Mouse (Mus musculus) lung, embryonic 15.5 days (tissue): ENCODE results near the gene Llgl2. TPM values are rescaled to one million over a fixed set of nuclear protein-coding genes. Genes with fewer than 3 reads are reported as not detected.
A peak's percentile ranks its signal among the peaks of the same experiment; 100 is the strongest.

Source experiments
- ATAC-seq: fragments of 200-750 bp; cut with Nextera tagmentation; 2 replicates; pipeline ENCODE4 v1.8.0; 2017; ENCODE audit warnings: moderate number of reproducible peaks, borderline replicate concordance; ENCODE audit not compliant: low FRiP score, low TSS enrichment; ENCODE audit errors: extremely low read depth
- H3K27ac ChIP-seq: fragments of 300-500 bp; sonication (generic); 2 replicates; pipeline ENCODE4 v1.5.1; 2015; ENCODE audit warnings: moderate library complexity, mild to moderate bottlenecking, inconsistent platforms
- H3K27me3 ChIP-seq: fragments of 300-500 bp; sonication (generic); 2 replicates; pipeline ENCODE4 v1.6.1; 2015; ENCODE audit warnings: inconsistent platforms
- H3K36me3 ChIP-seq: fragments of 300-500 bp; sonication (generic); 2 replicates; pipeline ENCODE4 v1.6.1; 2015; ENCODE audit warnings: inconsistent platforms
- H3K4me1 ChIP-seq: fragments of 300-500 bp; sonication (generic); 2 replicates; pipeline ENCODE4 v1.6.1; 2015; ENCODE audit warnings: inconsistent platforms
- H3K4me2 ChIP-seq: fragments of 300-500 bp; sonication (generic); 2 replicates; pipeline ENCODE4 v1.6.1; 2015; ENCODE audit warnings: inconsistent platforms, mild to moderate bottlenecking, moderate library complexity
- H3K4me3 ChIP-seq: fragments of 300-500 bp; sonication (generic); 2 replicates; pipeline ENCODE4 v1.5.1; 2015; ENCODE audit warnings: mild to moderate bottlenecking, inconsistent platforms
- H3K9ac ChIP-seq: fragments of 300-500 bp; sonication (generic); 2 replicates; pipeline ENCODE4 v1.6.1; 2015; ENCODE audit warnings: inconsistent platforms
- H3K9me3 ChIP-seq: fragments of 300-500 bp; sonication (generic); 2 replicates; pipeline ENCODE4 v1.6.1; 2016; ENCODE audit warnings: inconsistent platforms
- WGBS: fragments of 180-500 bp; shearing (Covaris S2); methylation state at CpG from one replicate; pipeline ENCODE4 v1.1.7; 2015; 5-methylcytosine and 5-hydroxymethylcytosine counted together
- microRNA-seq: library from miRNA; unstranded; fragments of <30 nt; microRNA quantifications from one replicate; pipeline ENCODE4, GENCODE M21; 2016
- polyA plus RNA-seq: library from polyadenylated mRNA; unstranded; fragments of >200 nt; fragmentation: Nextera tagmentation; extraction: Ambion mirVana; gene quantifications from 2 replicates; pipeline ENCODE4 v1.2.1, GENCODE M21; 2015

Gene Llgl2
- polyA plus RNA-seq, 1 experiment from 2014 or later, result 40.1 TPM

GRCm38 (mm10) chr11:115902177-115902576 lies 78.3 kb downstream of the Llgl2 start:
- H3K27me3 ChIP-seq, result no peaks in the 10 kb centered on the region
- H3K36me3 ChIP-seq, result no peaks in the 10 kb centered on the region
- H3K4me1 ChIP-seq, result peaks cover 76% of the 10 kb centered on the region
- no peak overlapping the region for H3K4me3 ChIP-seq
- 79% methylated on average over 5 of the region's 5 CpGs for whole genome bisulfite sequencing
- H3K9ac ChIP-seq, result no peak overlapping the region
- no peaks in the 10 kb centered on the region for H3K9me3 ChIP-seq
- H3K27ac ChIP-seq, result peak overlapping the region; percentile 70
- no peak overlapping the region for H3K4me2 ChIP-seq
- no peak for ATAC-seq

DNA sequence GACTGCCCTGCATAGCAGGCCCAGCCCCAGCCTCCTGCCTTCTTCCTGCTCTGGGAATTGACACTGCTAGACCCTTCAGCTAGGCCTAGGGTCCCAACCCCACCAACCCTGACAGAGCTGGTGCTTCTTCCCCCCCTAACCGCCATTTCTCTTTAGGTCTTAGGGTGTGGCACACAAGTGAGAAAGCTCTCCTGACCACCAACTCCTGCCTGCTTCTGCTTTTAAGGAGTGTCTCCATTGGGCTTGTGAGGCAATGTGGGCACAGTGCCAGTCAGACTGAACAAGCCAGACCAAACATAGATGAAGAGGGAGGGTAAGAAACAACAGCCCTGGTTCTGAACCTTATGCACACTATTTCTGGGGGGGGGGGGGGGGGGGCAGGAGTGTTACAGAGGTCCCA lies 79.0 kb downstream of the Llgl2 start:
- ATAC-seq, result no peak
- Histone ChIP-seq H3K4me2 (peak overlapping the region; percentile 0; the same call in 1 of the 2 replicates), H3K4me3 (no peak overlapping the region), H3K36me3 (no peaks in the 10 kb centered on the region), H3K27ac (peak overlapping the region; percentile 79), H3K4me1 (peaks cover 76% of the 10 kb centered on the region), H3K27me3 (no peaks in the 10 kb centered on the region), H3K9ac (no peak overlapping the region), H3K9me3 (no peaks in the 10 kb centered on the region)
- WGBS, result 68% methylated on average over 1 of the region's 1 CpGs

- no peaks in the 10 kb centered on the region for H3K9me3 ChIP-seq
- H3K4me2 ChIP-seq, result peak overlapping the region; percentile 2; the same call in 1 of the 2 replicates
- ATAC-seq, result peak; percentile 49
- no peaks in the 10 kb centered on the region for H3K36me3 ChIP-seq
- WGBS, result 40% methylated on average over 11 of the region's 11 CpGs
- H3K9ac ChIP-seq, result no peak overlapping the region
- H3K4me3 ChIP-seq, result no peak overlapping the region
- no peaks in the 10 kb centered on the region for H3K27me3 ChIP-seq
- H3K27ac ChIP-seq, result peak overlapping the region; percentile 79
- H3K4me1 ChIP-seq, result peaks cover 75% of the 10 kb centered on the region
Measured at GRCm38 (mm10) chr11:115903384-115904230, 79.8 kb downstream of the Llgl2 start.

GRCm38 (mm10) chr11:115904231-115904955 lies 80.5 kb downstream of the Llgl2 start:
- Histone ChIP-seq H3K9me3 (no peaks in the 10 kb centered on the region), H3K27me3 (no peaks in the 10 kb centered on the region), H3K9ac (no peak overlapping the region), H3K4me1 (peaks cover 68% of the 10 kb centered on the region), H3K27ac (peak overlapping the region; percentile 79), H3K4me2 (peak overlapping the region; percentile 19; the same call in 1 of the 2 replicates), H3K4me3 (no peak overlapping the region), H3K36me3 (no peaks in the 10 kb centered on the region)
- ATAC-seq, result no peak
- WGBS, result 58% methylated on average over 8 of the region's 8 CpGs

Small RNA genes lying within 50 kb of the gene (microRNA-seq; reads per million reads assigned to microRNA genes)
- gene Mir5621, result not detected

Other genes with a start within 250 kb of the Llgl2 start
- gene Mrps7, start 220.1 kb upstream of the Llgl2 start, polyA plus RNA-seq, result 83.9 and 85.0 TPM in 2 replicates
- 15.6 and 18.1 TPM in 2 replicates for gene Gga3, start 220.0 kb upstream of the Llgl2 start, polyA plus RNA-seq
- 29.5 and 32.3 TPM in 2 replicates for gene Mif4gd, start 211.1 kb upstream of the Llgl2 start, polyA plus RNA-seq
- gene Slc25a19, start 195.8 kb upstream of the Llgl2 start, polyA plus RNA-seq, result 19.6 and 20.9 TPM in 2 replicates
- 85.6 and 91.0 TPM in 2 replicates for gene Grb2, start 115.5 kb upstream of the Llgl2 start, polyA plus RNA-seq
- 23.1 and 24.6 TPM in 2 replicates for gene Tmem94, start 58.6 kb upstream of the Llgl2 start, polyA plus RNA-seq
- gene Caskin2, start 10.4 kb upstream of the Llgl2 start, polyA plus RNA-seq, result 19.0 and 19.6 TPM in 2 replicates
- 37.3 and 43.0 TPM in 2 replicates for gene Tsen54, start 9.3 kb upstream of the Llgl2 start, polyA plus RNA-seq
- 0.25 and 0.49 TPM in 2 replicates for gene Myo15b, start 34.4 kb downstream of the Llgl2 start, polyA plus RNA-seq
- 3.6 and 4.8 TPM in 2 replicates for gene Smim5, start 75.9 kb downstream of the Llgl2 start, polyA plus RNA-seq
- gene Smim6, start 88.0 kb downstream of the Llgl2 start, polyA plus RNA-seq, result 24.4 and 25.5 TPM in 2 replicates
- 29.8 and 35.5 TPM in 2 replicates for gene Sap30bp, start 109.2 kb downstream of the Llgl2 start, polyA plus RNA-seq
- gene Recql5, start 109.4 kb downstream of the Llgl2 start, polyA plus RNA-seq, result 20.5 and 22.3 TPM in 2 replicates
- gene Itgb4, start 150.7 kb downstream of the Llgl2 start, polyA plus RNA-seq, result 2.6 and 3.4 TPM in 2 replicates
- gene Galk1, start 188.7 kb downstream of the Llgl2 start, polyA plus RNA-seq, result 215 and 229 TPM in 2 replicates
- gene H3f3b, start 203.9 kb downstream of the Llgl2 start, polyA plus RNA-seq, result 1,879 and 1,955 TPM in 2 replicates
- gene Unk, start 206.3 kb downstream of the Llgl2 start, polyA plus RNA-seq, result 37.0 and 37.7 TPM in 2 replicates